Mouse (Mus musculus): ENCODE data around the gene Tmem69.

DNA sequence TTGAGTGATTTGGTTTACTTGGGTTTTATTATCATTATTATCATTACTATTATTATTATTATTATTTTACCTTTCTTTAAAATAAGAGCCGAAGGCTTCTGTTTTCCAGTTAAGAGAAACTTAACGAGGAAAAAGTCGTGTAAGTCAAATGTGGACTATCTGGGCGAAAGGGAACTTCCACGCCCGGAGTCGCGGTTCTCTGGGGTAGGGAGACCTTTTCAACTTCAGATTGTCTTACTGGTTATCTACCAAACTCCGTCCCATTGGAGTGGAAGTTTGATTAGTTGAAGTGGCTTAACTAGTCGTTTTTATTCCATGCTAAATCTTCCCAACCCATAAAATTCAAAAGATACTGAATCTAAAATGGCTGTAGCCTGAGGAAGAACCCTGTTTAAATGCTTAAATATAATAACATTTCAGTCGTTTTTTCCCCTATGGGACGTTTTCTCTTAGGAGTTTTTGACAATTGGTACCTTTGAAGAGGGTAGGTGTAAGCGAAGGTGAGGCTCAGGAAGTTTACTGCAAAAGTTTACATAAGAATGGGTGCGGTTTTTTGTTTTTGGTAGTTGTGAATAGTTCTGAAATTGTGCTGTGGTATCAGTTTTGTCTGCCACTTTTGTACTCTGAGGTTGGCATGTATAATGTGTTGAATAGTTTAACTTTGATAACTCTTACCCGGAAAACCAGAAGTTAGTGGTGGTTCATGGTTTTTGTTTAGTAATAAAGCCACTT is 2.6 kb upstream of the Tmem69 start:
- no peak for TF ChIP-seq POLR2A (IDR thresholded peaks at IDR 0.05; ENCODE audit: borderline replicate concordance, extremely low read depth, low read depth, low read length)
- TF ChIP-seq CTCF (IDR thresholded peaks at IDR 0.05; ENCODE audit: insufficient read depth, low read length), result no peak

All from lung, adult 2 months (tissue).